ENCODE assay signal across 13 mouse cellular contexts in genomic region chr2:162712972-162713371, GRCm38 (mm10). TPM values are rescaled to one million over a fixed set of nuclear protein-coding genes. Genes with fewer than 3 reads are reported as not detected.
DNase-seq lines count a peak whose midpoint lies in the region.
"Had no signal": no experiment of that assay in that cellular context is flagged by ENCODE, and none has a peak within 500 bp of the region (broad histone marks: within the 10 kb centered on the region; RNA-seq: fewer than 3 reads in every experiment).

No protein-coding gene starts in this region.

- intact Hi-C loops in gastrocnemius, postnatal 14 days (cut with DNase I; ENCODE audit: low total_unique reads): no loop called here

- DNase-seq in cerebellum, postnatal 14 days: peak; percentile 19 to 24
- DNase-seq in cerebellum, adult 11 months: no peak
- DNase-seq in kidney, adult 9 months: peak; percentile 19
- no peak for DNase-seq in kidney, postnatal 10 days
- peak; percentile 23 for DNase-seq in 3T3-L1 (ENCODE audit: low read depth, low spot score)
- DNase-seq in R1 (ENCODE audit: low read depth, low spot score): peak; percentile 24
- DNase-seq in urinary bladder, postnatal 36 days (ENCODE audit: low spot score in 2 of 2): no peak
- DNase-seq in gastrocnemius, postnatal 14 days: no peak
- DNase-seq: adrenal gland, postnatal 36 days; cerebellum, adult 9-10 months; gastrocnemius, postnatal 25 days; lung, postnatal 36 days; right cerebral cortex, postnatal 14 days had no signal

RNA-seq across cellular contexts. Expression of gene Ptprt, which starts 52.0 kb away (rescaled TPM):
- total RNA-seq in gastrocnemius, postnatal 14 days (2021): under 1 TPM; 0.84 to 1.00 TPM

Comparison
In these comparisons a context has a peak if more than half of its experiments do, and no peak if none do; other contexts are left out.
1. DNase-seq: peak in cerebellum, postnatal 14 days (2 of 2), kidney, adult 9 months (single experiment), 3T3-L1 (single experiment) and R1 (single experiment); none in cerebellum, adult 11 months (single experiment), kidney, postnatal 10 days (single experiment), urinary bladder, postnatal 36 days (0 of 2) and gastrocnemius, postnatal 14 days (single experiment).